Mouse (Mus musculus) neural tube, embryonic 12.5 days (tissue): ENCODE measurements at regions not wholly inside any gene's neighbourhood (a gene's known extent, or its start where the extent isn't known, plus 50 kb on each side); places are given as distances from the start of the nearest gene placed in this dataset.

Experiments
- ATAC-seq: fragments of 200-750 bp; cut with Nextera tagmentation; 2 replicates; pipeline ENCODE4 v1.8.0; 2017; ENCODE audit warnings: low read depth, mild to moderate bottlenecking, moderate TSS enrichment, moderate library complexity; ENCODE audit not compliant: low FRiP score
- H3K27ac ChIP-seq: fragments of 300-500 bp; sonication (generic); 2 replicates; pipeline ENCODE4 v1.5.1; 2016
- H3K27me3 ChIP-seq: fragments of 300-500 bp; sonication (generic); replicated peaks from 2 replicates; pipeline ENCODE4 v1.6.1; 2016; ENCODE audit warnings: mild to moderate bottlenecking
- H3K36me3 ChIP-seq: fragments of 300-500 bp; sonication (generic); 2 replicates; pipeline ENCODE4 v1.6.1; 2016; ENCODE audit warnings: mild to moderate bottlenecking
- H3K4me1 ChIP-seq: fragments of 300-500 bp; sonication (generic); 2 replicates; pipeline ENCODE4 v1.6.1; 2016
- H3K4me2 ChIP-seq: fragments of 300-500 bp; sonication (generic); replicated peaks from 2 replicates; pipeline ENCODE4 v1.6.1; 2016; ENCODE audit warnings: mild to moderate bottlenecking
- H3K4me3 ChIP-seq: fragments of 300-500 bp; sonication (generic); 2 replicates; pipeline ENCODE4 v1.5.1; 2016
- H3K9ac ChIP-seq: fragments of 300-500 bp; sonication (generic); 2 replicates; pipeline ENCODE4 v1.6.1; 2016; ENCODE audit warnings: mild to moderate bottlenecking
- H3K9me3 ChIP-seq: fragments of 300-500 bp; sonication (generic); 2 replicates; pipeline ENCODE4 v1.6.1; 2016; ENCODE audit warnings: mild to moderate bottlenecking
- WGBS: fragments of 180-500 bp; shearing (Covaris S2); methylation state at CpG from one replicate; pipeline ENCODE4 v1.1.7; 2016; 5-methylcytosine and 5-hydroxymethylcytosine counted together

DNA sequence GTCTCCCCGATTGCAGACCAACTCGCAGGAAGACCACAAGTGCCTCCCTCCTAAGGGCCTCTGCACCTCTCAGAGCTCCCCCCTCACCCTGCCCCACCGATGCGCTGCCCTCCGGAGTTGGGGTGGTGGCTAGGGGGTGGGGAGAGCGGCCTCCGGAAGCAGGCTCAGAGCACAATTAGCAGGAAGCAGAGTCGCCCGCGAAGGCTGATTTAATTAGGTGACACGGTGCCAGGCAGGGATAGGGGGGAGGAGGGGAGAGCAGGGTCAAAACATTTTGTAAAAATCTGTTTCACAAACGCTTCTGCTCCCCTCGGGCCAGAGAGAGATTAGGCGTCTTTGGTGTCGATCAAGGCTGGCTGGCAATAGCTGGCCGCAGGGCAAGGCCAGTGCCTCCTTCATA lies 63.0 kb upstream of the Pax2 start:
- Histone ChIP-seq H3K27ac (no peak overlapping the region), H3K36me3 (no peaks in the 10 kb centered on the region), H3K9ac (no peak overlapping the region), H3K9me3 (no peaks in the 10 kb centered on the region), H3K27me3 (peaks cover 48% of the 10 kb centered on the region), H3K4me2 (peak overlapping the region; percentile 46), H3K4me3 (no peak overlapping the region), H3K4me1 (peaks cover 31% of the 10 kb centered on the region)
- peak; percentile 52; the same call in 1 of the 2 replicates for ATAC-seq
- under 1% methylated on average over 16 of the region's 16 CpGs for WGBS

DNA sequence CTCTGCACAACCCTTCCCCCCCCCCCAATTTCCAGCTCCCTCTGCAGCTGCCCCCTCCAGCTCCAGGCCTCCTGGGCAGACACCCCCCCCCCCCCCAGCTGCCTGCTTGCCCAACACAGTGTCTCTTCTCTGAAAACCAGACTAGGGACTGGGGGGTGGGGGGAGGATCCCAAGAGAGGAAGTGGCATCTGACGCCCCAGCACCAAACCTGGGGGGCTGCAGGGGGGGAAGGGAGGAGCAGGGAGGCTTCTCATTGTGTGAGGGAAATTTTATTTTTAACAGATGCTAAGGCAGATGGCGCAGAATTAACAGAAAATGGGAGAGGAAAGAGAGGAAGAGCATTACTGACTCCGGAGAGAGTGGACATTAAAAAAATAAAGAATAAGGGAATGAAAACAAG lies 60.5 kb upstream of the Pax2 start:
- no peak for ATAC-seq
- H3K36me3 ChIP-seq: no peaks in the 10 kb centered on the region
- H3K4me3 ChIP-seq: no peak overlapping the region
- no peaks in the 10 kb centered on the region for H3K9me3 ChIP-seq
- H3K27me3 ChIP-seq: peaks cover 42% of the 10 kb centered on the region
- 8% methylated on average over 3 of the region's 3 CpGs for WGBS
- H3K4me1 ChIP-seq: peaks cover 36% of the 10 kb centered on the region
- no peak overlapping the region for H3K27ac ChIP-seq
- H3K9ac ChIP-seq: no peak overlapping the region
- H3K4me2 ChIP-seq: peak overlapping the region; percentile 37

DNA sequence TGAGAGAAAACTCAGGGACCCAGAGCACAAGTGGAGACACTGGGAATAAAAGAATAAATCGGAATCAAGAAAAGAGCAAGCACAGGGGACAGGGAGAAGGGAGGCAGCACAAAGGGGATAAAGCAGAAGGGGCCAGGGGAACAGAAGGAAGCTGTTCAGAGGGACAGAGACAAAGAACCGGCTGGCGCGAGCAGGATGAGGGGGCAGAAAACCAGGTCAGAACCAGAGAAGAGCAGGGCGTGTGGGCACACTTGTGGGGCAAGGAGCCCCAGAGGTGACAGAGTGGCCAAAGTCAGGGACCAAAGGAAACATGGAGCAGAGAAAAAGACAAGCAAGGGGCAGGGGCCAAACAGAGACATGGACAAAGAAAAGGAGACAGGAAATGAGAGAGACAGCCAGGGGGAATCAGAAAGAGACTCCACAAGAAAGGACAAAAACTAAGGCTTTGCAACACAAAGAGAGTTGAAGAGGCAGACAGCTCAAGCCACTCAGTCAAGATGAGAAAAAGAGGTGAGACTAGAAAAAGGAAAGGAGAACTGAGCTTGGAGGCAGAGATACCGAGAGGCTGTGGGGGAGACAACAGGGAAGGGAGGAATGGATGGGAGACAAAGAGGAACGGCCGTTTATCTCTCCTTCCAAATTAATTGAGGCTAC lies 59.7 kb upstream of the Pax2 start:
- Histone ChIP-seq H3K4me3 (no peak overlapping the region), H3K27ac (peak overlapping the region; percentile 50), H3K27me3 (peaks cover 47% of the 10 kb centered on the region), H3K4me1 (peaks cover 36% of the 10 kb centered on the region), H3K9ac (0 out of 2 replicates have a peak overlapping the region, but pooled peaks have one; percentile 36), H3K4me2 (peak overlapping the region; percentile 37), H3K36me3 (no peaks in the 10 kb centered on the region), H3K9me3 (no peaks in the 10 kb centered on the region)
- 7% methylated on average over 8 of the region's 8 CpGs for WGBS
- no peak for ATAC-seq

DNA sequence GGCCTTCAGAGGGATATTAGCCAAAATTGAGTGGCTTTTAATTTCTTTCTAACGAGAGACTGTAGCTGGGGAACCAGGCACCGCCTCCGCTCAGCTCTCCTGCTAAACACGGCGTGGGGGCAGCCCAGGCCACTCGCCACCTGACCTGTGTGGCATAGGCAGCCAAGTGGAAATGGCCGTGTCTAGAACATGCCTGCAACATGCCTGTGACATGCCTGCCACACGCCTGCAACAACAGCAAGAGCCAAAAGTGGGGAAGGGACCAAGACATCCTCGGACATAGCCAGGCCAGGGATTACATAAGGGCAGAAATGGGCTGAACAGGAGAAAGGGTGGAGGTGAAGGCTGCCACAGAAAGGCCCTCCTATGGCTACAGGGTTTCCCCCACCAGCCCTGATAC lies 59.1 kb upstream of the Pax2 start:
- H3K4me2 ChIP-seq: peak overlapping the region; percentile 37
- no peaks in the 10 kb centered on the region for H3K36me3 ChIP-seq
- H3K9ac ChIP-seq: no peak overlapping the region
- no peaks in the 10 kb centered on the region for H3K9me3 ChIP-seq
- ATAC-seq: no peak
- WGBS: 24% methylated on average over 9 of the region's 9 CpGs
- H3K4me3 ChIP-seq: no peak overlapping the region
- no peak overlapping the region; the same call in 1 of the 2 replicates for H3K27ac ChIP-seq
- H3K27me3 ChIP-seq: peaks cover 49% of the 10 kb centered on the region
- H3K4me1 ChIP-seq: peaks cover 36% of the 10 kb centered on the region

DNA sequence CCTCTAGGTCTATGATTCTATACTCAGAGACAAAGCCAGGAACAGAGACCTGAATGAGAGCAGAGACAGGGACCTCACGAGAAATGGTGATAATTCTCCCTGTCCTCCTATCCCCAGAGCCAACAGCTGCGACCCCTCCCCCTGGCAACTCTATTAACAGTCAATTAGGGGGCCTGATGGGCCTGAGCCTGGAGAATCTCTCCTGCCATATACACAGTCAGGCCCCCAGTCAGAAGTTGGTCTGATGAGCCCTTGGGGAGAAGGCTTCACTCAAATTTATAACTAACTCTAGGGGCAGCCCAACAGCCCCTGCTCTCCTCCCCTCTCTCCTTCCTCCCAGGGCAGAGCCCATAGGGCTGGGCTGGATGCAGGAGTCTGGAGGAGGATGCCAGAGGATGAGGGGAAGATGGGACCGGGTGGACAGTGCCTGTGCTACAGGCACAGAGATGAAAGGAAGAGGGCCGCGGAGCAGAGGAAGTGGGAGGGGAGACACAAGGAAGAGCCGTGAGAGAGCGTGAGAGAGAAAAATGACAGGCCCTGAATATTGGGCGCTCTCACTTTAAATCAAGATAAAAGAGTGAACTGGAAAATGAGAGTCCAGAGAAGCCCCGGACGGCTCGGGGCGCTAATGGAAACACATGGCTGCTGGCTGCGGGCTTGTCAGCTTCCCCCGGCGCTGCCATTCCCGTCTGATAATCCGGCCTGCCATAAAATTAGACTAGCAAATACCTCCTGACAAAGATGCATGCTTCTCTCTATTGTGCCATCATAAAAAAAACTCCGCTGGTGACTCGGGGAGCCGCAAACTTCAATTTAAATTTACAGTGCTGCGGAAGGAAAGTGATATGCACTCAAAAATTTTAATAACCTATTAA lies 57.2 kb upstream of the Pax2 start:
- Histone ChIP-seq H3K4me2 (no peak overlapping the region; the same call in 1 of the 2 replicates), H3K27ac (no peak overlapping the region), H3K9ac (no peak overlapping the region), H3K4me1 (peaks cover 29% of the 10 kb centered on the region), H3K9me3 (no peaks in the 10 kb centered on the region), H3K27me3 (peaks cover 38% of the 10 kb centered on the region), H3K4me3 (no peak overlapping the region), H3K36me3 (no peaks in the 10 kb centered on the region)
- ATAC-seq: peak; percentile 59
- WGBS: 5% methylated on average over 21 of the region's 21 CpGs
